Mouse (Mus musculus): ENCODE results near the gene Tpcn2. TPM values are rescaled to one million over a fixed set of nuclear protein-coding genes. Genes with fewer than 3 reads are reported as not detected.

The Tpcn2 gene
- polyA plus RNA-seq, 1 experiment from 2014 or later: 0.86 TPM

DNA sequence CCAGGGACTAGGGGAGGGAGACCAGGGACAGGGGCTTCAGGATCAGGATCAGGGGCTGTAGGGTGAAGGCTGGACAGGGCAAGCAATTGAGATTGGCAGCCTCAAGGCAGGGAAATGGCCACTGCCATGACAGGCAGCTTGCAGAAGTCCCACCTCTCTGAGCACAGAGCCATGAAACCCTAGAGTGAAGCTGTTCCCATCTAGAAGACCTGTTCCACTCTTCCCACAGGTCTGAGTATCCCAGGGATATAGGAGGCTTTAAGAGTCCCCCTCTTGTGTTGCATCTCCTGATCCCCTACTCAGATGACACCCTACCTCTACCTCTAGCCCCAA lies 17.2 kb upstream of the Tpcn2 start:
- Histone ChIP-seq H3K36me3 (ENCODE audit: control insufficient read depth, insufficient read depth, low read length) (no peaks in the 10 kb centered on the region), H3K9ac (ENCODE audit: low read length) (no peak overlapping the region), H3K27ac (ENCODE audit: low read depth, low read length) (no peak overlapping the region), H3K4me3 (ENCODE audit: low read depth, low read length) (no peak overlapping the region), H3K4me2 (ENCODE audit: low read length) (no peak overlapping the region), H3K27me3 (replicated peaks; ENCODE audit: control insufficient read depth, insufficient read depth, low read length) (no peaks in the 10 kb centered on the region), H3K9me3 (replicated peaks; ENCODE audit: control insufficient read depth, low read length) (no peaks in the 10 kb centered on the region), H3K4me1 (ENCODE audit: control insufficient read depth, insufficient read depth, low read length) (no peaks in the 10 kb centered on the region)
- no peak for DNase-seq (ENCODE audit: low spot score)
- ATAC-seq: no peak

DNA sequence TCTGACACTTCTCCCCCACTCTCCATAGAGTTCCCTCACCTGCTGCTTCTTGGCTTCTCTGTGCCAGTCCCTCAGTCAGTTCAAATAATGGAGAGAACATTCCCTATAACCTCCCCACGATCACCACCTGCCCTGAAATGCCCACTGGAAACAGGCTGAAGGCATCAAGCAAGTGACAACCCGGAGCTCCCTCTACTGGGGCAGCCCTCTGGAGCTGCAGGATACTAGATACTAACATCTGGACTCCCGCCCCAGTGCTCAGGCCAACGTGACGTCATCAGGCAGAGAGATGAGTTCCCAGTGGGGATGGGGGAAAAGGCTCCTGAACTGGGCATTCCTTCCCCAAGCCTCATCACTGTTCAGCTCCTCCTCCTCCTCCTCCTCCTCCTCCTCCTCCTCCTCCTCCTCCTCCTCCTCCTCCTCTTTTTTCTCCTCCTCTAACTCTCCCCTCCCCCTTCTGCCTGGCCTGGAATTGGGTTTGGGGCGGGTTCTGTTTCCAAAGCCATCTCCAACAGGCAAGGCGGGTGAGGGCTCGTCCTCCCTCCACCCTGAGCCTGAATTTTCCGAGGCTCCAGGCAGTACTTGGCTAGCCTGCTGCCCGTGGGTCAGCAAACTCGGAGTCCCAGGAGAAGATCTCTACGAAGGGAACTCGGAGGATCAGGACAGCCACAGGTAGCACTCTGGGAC lies 16.7 kb upstream of the Tpcn2 start, which contains the start of gene Mrgprf:
Gene Mrgprf (plus strand): TSS at position 508 of the 687 bp plus-strand sequence.
- WGBS: 37% methylated on average over 13 of the region's 13 CpGs
- no peaks in the 10 kb centered on the region for H3K4me1 ChIP-seq (ENCODE audit: control insufficient read depth, insufficient read depth, low read length)
- H3K9me3 ChIP-seq (replicated peaks; ENCODE audit: control insufficient read depth, low read length): no peaks in the 10 kb centered on the region
- H3K27ac ChIP-seq (ENCODE audit: low read depth, low read length): no peak within 1 kb of the TSS
- no peaks in the 10 kb centered on the region for H3K36me3 ChIP-seq (ENCODE audit: control insufficient read depth, insufficient read depth, low read length)
- no peak for ATAC-seq
- H3K9ac ChIP-seq (ENCODE audit: low read length): no peak within 1 kb of the TSS
- no peak for DNase-seq (ENCODE audit: low spot score)
- H3K4me2 ChIP-seq (ENCODE audit: low read length): no peak within 1 kb of the TSS
- no peak within 1 kb of the TSS for H3K4me3 ChIP-seq (ENCODE audit: low read depth, low read length)
- H3K27me3 ChIP-seq (replicated peaks; ENCODE audit: control insufficient read depth, insufficient read depth, low read length): no peaks in the 10 kb centered on the region

DNA sequence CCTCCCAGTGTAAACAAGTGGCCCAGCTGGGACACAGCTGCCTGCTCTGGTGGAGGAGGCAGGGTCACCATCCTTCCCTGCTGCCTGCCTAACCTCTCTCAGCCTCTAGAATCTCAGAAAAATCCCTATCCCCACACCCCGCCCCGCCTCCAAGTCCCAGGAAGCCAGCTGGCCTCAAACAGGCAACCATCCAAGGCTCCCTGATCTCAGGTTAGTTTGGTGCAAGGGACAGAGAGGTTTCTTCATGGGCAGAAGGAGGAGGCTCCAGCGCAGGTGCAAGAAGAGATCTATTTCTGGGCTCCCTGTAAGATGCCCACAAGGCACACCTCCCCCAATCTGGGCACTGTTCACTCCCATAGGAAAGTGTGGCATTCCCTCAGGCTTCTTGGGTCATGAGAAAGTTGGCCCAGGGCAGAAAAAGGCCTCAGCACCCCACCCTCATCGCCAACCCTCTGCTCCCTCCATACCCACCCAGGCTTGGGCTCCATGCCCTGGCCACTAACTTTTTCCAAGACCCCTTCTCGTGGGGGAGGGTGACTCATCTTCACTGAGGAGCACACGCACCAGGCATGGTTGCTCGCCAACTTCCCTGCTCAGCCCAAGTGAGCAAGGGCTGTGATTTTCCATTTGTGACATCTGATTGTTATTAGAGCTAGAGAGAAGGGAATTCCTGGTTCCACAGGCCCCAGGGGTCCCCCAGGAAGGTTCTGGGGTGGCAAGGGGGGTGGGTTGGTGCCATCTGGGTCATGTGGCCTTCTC lies 15.9 kb upstream of the Tpcn2 start:
- DNase-seq (ENCODE audit: low spot score): no peak
- Histone ChIP-seq H3K27ac (ENCODE audit: low read depth, low read length) (no peak overlapping the region), H3K36me3 (ENCODE audit: control insufficient read depth, insufficient read depth, low read length) (no peaks in the 10 kb centered on the region), H3K9ac (ENCODE audit: low read length) (no peak overlapping the region), H3K27me3 (replicated peaks; ENCODE audit: control insufficient read depth, insufficient read depth, low read length) (no peaks in the 10 kb centered on the region), H3K4me1 (ENCODE audit: control insufficient read depth, insufficient read depth, low read length) (no peaks in the 10 kb centered on the region), H3K9me3 (replicated peaks; ENCODE audit: control insufficient read depth, low read length) (no peaks in the 10 kb centered on the region), H3K4me2 (ENCODE audit: low read length) (no peak overlapping the region), H3K4me3 (ENCODE audit: low read depth, low read length) (no peak overlapping the region)
- WGBS: 69% methylated on average over 7 of the region's 7 CpGs
- ATAC-seq: no peak

DNA sequence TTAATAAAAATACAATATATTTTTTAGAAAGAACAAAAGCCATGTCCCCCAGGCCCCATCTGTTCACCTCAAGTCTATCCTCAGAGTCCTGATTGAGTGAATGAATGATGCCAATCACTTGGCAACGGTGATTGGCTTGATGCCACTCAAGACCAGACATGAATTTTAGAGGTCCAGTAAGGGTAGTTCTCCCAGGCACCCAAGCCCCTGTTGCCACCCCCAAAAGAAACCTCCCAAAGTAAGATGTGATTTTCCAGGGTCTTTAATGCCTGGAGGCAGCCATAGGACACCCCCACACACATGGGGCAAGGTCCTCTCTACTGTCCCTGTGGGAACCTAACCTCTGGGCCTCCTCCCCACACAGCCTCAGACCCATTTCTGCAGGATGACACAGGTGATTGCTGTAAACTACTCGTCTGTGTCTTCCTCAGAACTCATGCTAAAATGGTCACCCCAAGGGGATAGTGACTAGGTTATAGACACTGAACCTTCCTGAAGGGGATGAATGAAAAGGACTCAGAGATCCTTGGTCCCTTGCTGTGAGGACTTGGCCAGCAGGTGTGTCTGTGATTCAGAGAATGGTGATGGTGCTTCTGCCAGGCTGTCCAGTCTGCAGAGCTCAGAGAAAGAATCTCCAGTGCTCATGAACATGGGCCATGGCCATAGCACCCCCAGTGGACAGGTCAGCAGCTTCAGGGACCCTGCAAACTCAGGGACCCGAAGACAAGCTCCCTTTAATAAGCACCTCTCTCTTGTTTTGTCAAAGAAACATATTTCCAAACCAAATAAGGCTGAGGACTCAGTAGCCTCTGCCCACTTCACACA lies 15.1 kb upstream of the Tpcn2 start:
- no peak overlapping the region for H3K4me3 ChIP-seq (ENCODE audit: low read depth, low read length)
- no peaks in the 10 kb centered on the region for H3K36me3 ChIP-seq (ENCODE audit: control insufficient read depth, insufficient read depth, low read length)
- WGBS: 63% methylated on average over 3 of the region's 3 CpGs
- no peaks in the 10 kb centered on the region for H3K27me3 ChIP-seq (replicated peaks; ENCODE audit: control insufficient read depth, insufficient read depth, low read length)
- H3K4me2 ChIP-seq (ENCODE audit: low read length): no peak overlapping the region
- DNase-seq (ENCODE audit: low spot score): no peak
- ATAC-seq: no peak
- no peak overlapping the region for H3K9ac ChIP-seq (ENCODE audit: low read length)
- H3K9me3 ChIP-seq (replicated peaks; ENCODE audit: control insufficient read depth, low read length): no peaks in the 10 kb centered on the region
- H3K4me1 ChIP-seq (ENCODE audit: control insufficient read depth, insufficient read depth, low read length): no peaks in the 10 kb centered on the region
- H3K27ac ChIP-seq (ENCODE audit: low read depth, low read length): no peak overlapping the region

GRCm38 (mm10) chr7:145293859-145294258 lies 10.0 kb upstream of the Tpcn2 start:
- WGBS: 36% methylated on average over 6 of the region's 6 CpGs
- no peak for ATAC-seq

GRCm38 (mm10) chr7:145292726-145293125 lies 8.9 kb upstream of the Tpcn2 start:
- no peak overlapping the region for H3K27ac ChIP-seq (ENCODE audit: low read depth, low read length)
- H3K27me3 ChIP-seq (replicated peaks; ENCODE audit: control insufficient read depth, insufficient read depth, low read length): no peaks in the 10 kb centered on the region
- ATAC-seq: no peak
- H3K4me1 ChIP-seq (ENCODE audit: control insufficient read depth, insufficient read depth, low read length): no peaks in the 10 kb centered on the region
- 68% methylated on average over 2 of the region's 2 CpGs for WGBS
- no peak overlapping the region for H3K9ac ChIP-seq (ENCODE audit: low read length)
- no peaks in the 10 kb centered on the region for H3K9me3 ChIP-seq (replicated peaks; ENCODE audit: control insufficient read depth, low read length)
- no peak overlapping the region for H3K4me2 ChIP-seq (ENCODE audit: low read length)
- no peak for DNase-seq (ENCODE audit: low spot score)
- H3K36me3 ChIP-seq (ENCODE audit: control insufficient read depth, insufficient read depth, low read length): no peaks in the 10 kb centered on the region
- H3K4me3 ChIP-seq (ENCODE audit: low read depth, low read length): no peak overlapping the region

More at GRCm38 (mm10) chr7:145293859-145294258, 10.0 kb upstream of the Tpcn2 start:
- H3K27ac ChIP-seq (ENCODE audit: low read depth, low read length): no peak overlapping the region
- H3K4me3 ChIP-seq (ENCODE audit: low read depth, low read length): no peak overlapping the region
- DNase-seq (ENCODE audit: low spot score): no peak
- H3K4me1 ChIP-seq (ENCODE audit: control insufficient read depth, insufficient read depth, low read length): no peaks in the 10 kb centered on the region
- no peaks in the 10 kb centered on the region for H3K36me3 ChIP-seq (ENCODE audit: control insufficient read depth, insufficient read depth, low read length)
- no peaks in the 10 kb centered on the region for H3K27me3 ChIP-seq (replicated peaks; ENCODE audit: control insufficient read depth, insufficient read depth, low read length)
- H3K4me2 ChIP-seq (ENCODE audit: low read length): no peak overlapping the region
- no peak overlapping the region for H3K9ac ChIP-seq (ENCODE audit: low read length)
- H3K9me3 ChIP-seq (replicated peaks; ENCODE audit: control insufficient read depth, low read length): no peaks in the 10 kb centered on the region

- H3K27me3 ChIP-seq (replicated peaks; ENCODE audit: control insufficient read depth, insufficient read depth, low read length): no peaks in the 10 kb centered on the region
- 97% methylated on average over 2 of the region's 2 CpGs for WGBS
- no peak overlapping the region for H3K27ac ChIP-seq (ENCODE audit: low read depth, low read length)
- no peak for DNase-seq (ENCODE audit: low spot score)
- H3K9me3 ChIP-seq (replicated peaks; ENCODE audit: control insufficient read depth, low read length): no peaks in the 10 kb centered on the region
- H3K9ac ChIP-seq (ENCODE audit: low read length): no peak overlapping the region
- ATAC-seq: no peak
- H3K4me3 ChIP-seq (ENCODE audit: low read depth, low read length): no peak overlapping the region
- no peak overlapping the region for H3K4me2 ChIP-seq (ENCODE audit: low read length)
- no peaks in the 10 kb centered on the region for H3K4me1 ChIP-seq (ENCODE audit: control insufficient read depth, insufficient read depth, low read length)
- no peaks in the 10 kb centered on the region for H3K36me3 ChIP-seq (ENCODE audit: control insufficient read depth, insufficient read depth, low read length)
Observed at GRCm38 (mm10) chr7:145291847-145292246, 8.0 kb upstream of the Tpcn2 start.

- Histone ChIP-seq H3K4me3 (ENCODE audit: low read depth, low read length) (no peak overlapping the region), H3K4me1 (ENCODE audit: control insufficient read depth, insufficient read depth, low read length) (no peaks in the 10 kb centered on the region), H3K9ac (ENCODE audit: low read length) (no peak overlapping the region), H3K36me3 (ENCODE audit: control insufficient read depth, insufficient read depth, low read length) (no peaks in the 10 kb centered on the region), H3K27me3 (replicated peaks; ENCODE audit: control insufficient read depth, insufficient read depth, low read length) (no peaks in the 10 kb centered on the region), H3K27ac (ENCODE audit: low read depth, low read length) (no peak overlapping the region), H3K4me2 (ENCODE audit: low read length) (no peak overlapping the region), H3K9me3 (replicated peaks; ENCODE audit: control insufficient read depth, low read length) (no peaks in the 10 kb centered on the region)
- WGBS: 19% methylated on average over 5 of the region's 5 CpGs
- DNase-seq (ENCODE audit: low spot score) (peak; percentile 39), ATAC-seq (no peak)
Observed at GRCm38 (mm10) chr7:145289302-145289701, 5.5 kb upstream of the Tpcn2 start.
